Mouse (Mus musculus): ENCODE measurements at regions not wholly inside any gene's neighbourhood (a gene's known extent, or its start where the extent isn't known, plus 50 kb on each side); places are given as distances from the start of the nearest gene placed in this dataset.
A peak's percentile ranks its signal among the peaks of the same experiment; 100 is the strongest.

DNA sequence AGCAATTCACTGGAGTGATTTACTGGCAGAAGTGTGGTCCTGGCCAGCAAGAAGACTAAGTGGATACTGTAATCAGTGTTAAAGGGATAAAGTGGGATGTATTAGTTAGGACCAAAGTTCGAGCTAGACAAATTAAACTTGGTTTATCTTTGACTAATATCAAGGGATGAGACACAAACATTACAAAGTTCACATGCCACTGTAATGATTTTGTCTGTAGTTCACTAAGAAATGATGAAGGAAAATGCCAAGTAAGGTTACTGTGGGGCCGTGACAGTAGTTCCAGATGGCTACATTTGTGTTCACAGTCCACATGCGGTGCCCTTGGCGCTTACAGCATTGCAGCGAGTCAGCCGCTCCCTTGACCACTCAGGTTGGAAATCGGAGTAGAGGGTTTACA, 458.2 kb upstream of the Pkn2 start:
- no peaks in the 10 kb centered on the region for H3K27me3 ChIP-seq (replicated peaks; ENCODE audit: control insufficient read depth, insufficient read depth, low read length)

DNA sequence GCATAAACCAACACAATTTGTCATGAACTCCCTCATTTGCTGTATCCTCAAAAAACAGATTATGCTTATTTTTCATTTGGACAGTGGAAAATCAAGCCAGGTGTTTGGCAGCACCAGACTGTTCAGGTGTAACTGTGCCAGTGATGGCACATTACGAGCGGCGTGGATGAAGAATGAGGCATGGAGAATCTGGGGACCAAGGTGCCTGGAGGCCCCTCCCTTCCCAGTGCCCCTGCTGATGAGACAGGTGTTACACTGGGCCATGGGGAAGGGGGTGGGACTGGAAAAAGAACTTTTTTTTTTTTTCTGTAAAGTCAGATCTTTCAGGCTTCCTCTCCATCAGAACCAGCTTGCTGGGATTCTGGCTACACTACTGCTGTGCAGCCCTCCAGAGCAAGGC, 451.5 kb upstream of the Pkn2 start:
- no peak for DNase-seq
- Histone ChIP-seq H3K27me3 (replicated peaks; ENCODE audit: control insufficient read depth, insufficient read depth, low read length) (no peaks in the 10 kb centered on the region), H3K27ac (ENCODE audit: insufficient read depth, low read depth, low read length) (no peak overlapping the region), H3K4me3 (ENCODE audit: insufficient read depth, low read depth, low read length) (no peak overlapping the region), H3K4me1 (ENCODE audit: control insufficient read depth, insufficient read depth, low read length) (no peaks in the 10 kb centered on the region), H3K36me3 (ENCODE audit: control insufficient read depth, insufficient read depth, low read length) (no peaks in the 10 kb centered on the region)
- TF ChIP-seq CTCF (conservative IDR thresholded peaks at IDR 0.05; ENCODE audit: insufficient read depth, insufficient read length, low read depth, low read length) (no peak), POLR2A (IDR thresholded peaks at IDR 0.05; ENCODE audit: low read depth, low read length) (no peak)
- WGBS = 37% methylated on average over 3 of the region's 3 CpGs

More for the DNA sequence above, 458.2 kb upstream of the Pkn2 start:
- Histone ChIP-seq H3K36me3 (ENCODE audit: control insufficient read depth, insufficient read depth, low read length) (no peaks in the 10 kb centered on the region), H3K27ac (ENCODE audit: insufficient read depth, low read depth, low read length) (peak overlapping the region; percentile 43), H3K4me3 (ENCODE audit: insufficient read depth, low read depth, low read length) (no peak overlapping the region), H3K4me1 (ENCODE audit: control insufficient read depth, insufficient read depth, low read length) (peaks cover 4% of the 10 kb centered on the region; the same call in 1 of the 2 replicates)
- WGBS = 54% methylated on average over 7 of the region's 7 CpGs
- DNase-seq = peak; percentile 89
- TF ChIP-seq POLR2A (IDR thresholded peaks at IDR 0.05; ENCODE audit: low read depth, low read length) (no peak), CTCF (conservative IDR thresholded peaks at IDR 0.05; ENCODE audit: insufficient read depth, insufficient read length, low read depth, low read length) (no peak)

DNA sequence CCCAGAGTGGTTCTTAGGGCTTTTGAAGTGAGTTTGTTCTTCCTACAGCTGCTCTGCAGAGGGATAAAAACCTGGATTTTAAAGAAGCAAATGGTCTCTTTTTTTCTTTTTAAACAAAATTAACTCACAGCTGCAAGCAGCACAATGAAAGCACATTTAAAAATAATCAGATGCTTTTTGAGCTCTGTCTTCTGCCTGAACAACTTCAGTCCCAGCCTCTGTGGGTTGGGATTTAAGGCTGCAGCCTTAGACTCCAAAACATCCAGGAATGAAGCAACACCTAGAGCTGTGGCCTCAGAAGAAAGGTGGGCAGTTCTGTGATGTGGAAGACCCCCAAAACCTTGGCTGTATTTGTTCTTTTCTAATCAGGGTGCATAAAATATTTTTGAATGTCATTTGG, 446.7 kb upstream of the Pkn2 start:
- TF ChIP-seq CTCF (conservative IDR thresholded peaks at IDR 0.05; ENCODE audit: insufficient read depth, insufficient read length, low read depth, low read length) (no peak), POLR2A (IDR thresholded peaks at IDR 0.05; ENCODE audit: low read depth, low read length) (no peak)
- no peak overlapping the region for H3K27ac ChIP-seq (ENCODE audit: insufficient read depth, low read depth, low read length)
- H3K4me3 ChIP-seq (ENCODE audit: insufficient read depth, low read depth, low read length) = no peak overlapping the region
- H3K27me3 ChIP-seq (replicated peaks; ENCODE audit: control insufficient read depth, insufficient read depth, low read length) = no peaks in the 10 kb centered on the region
- no peak for DNase-seq
- H3K36me3 ChIP-seq (ENCODE audit: control insufficient read depth, insufficient read depth, low read length) = no peaks in the 10 kb centered on the region
- H3K4me1 ChIP-seq (ENCODE audit: control insufficient read depth, insufficient read depth, low read length) = no peaks in the 10 kb centered on the region

DNA sequence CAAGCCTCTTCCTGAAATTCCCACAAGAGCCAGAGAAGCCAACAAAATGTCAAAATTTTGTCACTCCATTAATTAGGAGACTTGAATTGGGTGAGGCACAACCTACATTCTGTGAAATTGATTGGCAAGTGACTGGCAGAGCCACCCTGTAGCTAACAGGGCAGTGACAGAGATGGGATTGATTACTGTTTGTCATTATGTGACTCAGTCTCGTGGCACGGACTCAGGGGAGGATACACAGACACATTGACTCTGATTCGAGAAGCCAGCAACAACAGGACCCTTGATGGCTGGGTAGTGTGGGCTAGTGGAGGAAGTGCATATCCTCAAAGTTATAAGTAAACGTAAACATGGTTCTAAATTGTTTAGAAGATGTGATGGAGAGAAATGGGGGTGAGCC, 445.8 kb upstream of the Pkn2 start:
- no peak for DNase-seq
- Histone ChIP-seq H3K36me3 (ENCODE audit: control insufficient read depth, insufficient read depth, low read length) (no peaks in the 10 kb centered on the region), H3K4me1 (ENCODE audit: control insufficient read depth, insufficient read depth, low read length) (no peaks in the 10 kb centered on the region), H3K27ac (ENCODE audit: insufficient read depth, low read depth, low read length) (no peak overlapping the region), H3K4me3 (ENCODE audit: insufficient read depth, low read depth, low read length) (no peak overlapping the region), H3K27me3 (replicated peaks; ENCODE audit: control insufficient read depth, insufficient read depth, low read length) (no peaks in the 10 kb centered on the region)
- TF ChIP-seq POLR2A (IDR thresholded peaks at IDR 0.05; ENCODE audit: low read depth, low read length) (no peak), CTCF (conservative IDR thresholded peaks at IDR 0.05; ENCODE audit: insufficient read depth, insufficient read length, low read depth, low read length) (no peak)
- 69% methylated on average over 4 of the region's 4 CpGs for WGBS

DNA sequence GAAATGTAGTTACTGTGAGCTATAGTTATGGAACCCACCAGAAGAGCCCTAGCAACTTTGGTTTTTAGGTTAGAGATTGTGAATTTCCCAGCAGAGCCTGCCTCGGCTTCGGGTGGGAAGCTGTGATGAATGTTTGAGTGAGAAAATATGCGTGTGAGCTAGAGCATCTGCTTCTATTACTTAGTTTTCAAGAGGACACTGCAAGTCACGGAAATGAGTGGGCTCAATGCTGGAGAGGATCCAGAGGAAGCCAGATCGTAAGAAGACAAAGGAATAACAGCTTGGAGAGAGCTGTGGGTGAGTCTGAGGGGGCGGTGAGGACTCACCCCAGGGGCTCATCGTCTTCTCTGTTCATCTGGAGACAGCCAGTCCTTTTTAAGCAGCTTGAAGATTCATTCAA, 434.7 kb upstream of the Pkn2 start:
- DNase-seq = no peak
- H3K4me1 ChIP-seq (ENCODE audit: control insufficient read depth, insufficient read depth, low read length) = no peaks in the 10 kb centered on the region
- whole genome bisulfite sequencing = 66% methylated on average over 7 of the region's 7 CpGs
- H3K27ac ChIP-seq (ENCODE audit: insufficient read depth, low read depth, low read length) = no peak overlapping the region
- no peak overlapping the region for H3K4me3 ChIP-seq (ENCODE audit: insufficient read depth, low read depth, low read length)
- H3K27me3 ChIP-seq (replicated peaks; ENCODE audit: control insufficient read depth, insufficient read depth, low read length) = no peaks in the 10 kb centered on the region
- no peaks in the 10 kb centered on the region for H3K36me3 ChIP-seq (ENCODE audit: control insufficient read depth, insufficient read depth, low read length)
- TF ChIP-seq CTCF (conservative IDR thresholded peaks at IDR 0.05; ENCODE audit: insufficient read depth, insufficient read length, low read depth, low read length) = no peak
- no peak for TF ChIP-seq POLR2A (IDR thresholded peaks at IDR 0.05; ENCODE audit: low read depth, low read length)

DNA sequence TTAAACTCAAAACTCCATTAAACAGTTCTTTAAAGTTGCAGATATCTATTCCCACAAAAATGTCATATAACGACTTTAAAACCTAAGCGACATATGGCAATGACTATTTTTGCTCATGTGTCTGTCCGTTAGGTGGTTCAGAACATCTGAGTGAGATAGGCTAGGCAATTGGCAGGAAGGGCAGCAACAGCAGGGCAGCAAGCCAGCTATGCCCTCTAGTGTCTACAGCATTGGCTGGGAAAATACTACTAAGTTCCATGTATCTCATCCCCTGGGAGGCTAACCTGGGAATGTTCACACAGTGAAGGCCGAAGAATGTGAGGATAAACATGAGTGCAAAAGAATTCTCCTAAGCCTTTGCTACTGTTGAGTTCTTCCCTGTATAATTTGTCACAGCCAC, 410.0 kb upstream of the Pkn2 start:
- peak; percentile 2 for DNase-seq
- no peak for TF ChIP-seq POLR2A (IDR thresholded peaks at IDR 0.05; ENCODE audit: low read depth, low read length)
- TF ChIP-seq CTCF (conservative IDR thresholded peaks at IDR 0.05; ENCODE audit: insufficient read depth, insufficient read length, low read depth, low read length) = no peak
- WGBS = 86% methylated on average over 4 of the region's 4 CpGs

DNA sequence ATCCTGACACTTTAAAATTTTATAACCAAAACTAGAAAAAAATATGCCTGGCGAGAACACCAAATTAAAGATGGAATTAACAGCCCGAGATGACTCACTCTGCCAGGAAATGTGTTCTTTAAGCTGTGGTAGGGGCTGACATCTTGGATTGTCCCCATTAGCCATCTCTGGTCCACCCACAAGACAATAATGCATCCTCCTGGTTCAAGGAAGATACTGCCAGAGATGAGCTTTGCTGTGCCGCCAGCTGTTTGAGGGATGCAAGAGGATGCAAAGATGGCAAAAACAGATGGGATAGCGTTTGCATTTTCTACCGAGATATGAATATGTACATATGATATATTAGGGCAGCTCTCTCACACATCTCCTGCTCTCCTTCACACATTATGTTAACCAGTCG, 382.3 kb upstream of the Pkn2 start:
- Histone ChIP-seq H3K4me3 (ENCODE audit: insufficient read depth, low read depth, low read length) (no peak overlapping the region), H3K27me3 (replicated peaks; ENCODE audit: control insufficient read depth, insufficient read depth, low read length) (no peaks in the 10 kb centered on the region), H3K27ac (ENCODE audit: insufficient read depth, low read depth, low read length) (no peak overlapping the region), H3K4me1 (ENCODE audit: control insufficient read depth, insufficient read depth, low read length) (no peaks in the 10 kb centered on the region), H3K36me3 (ENCODE audit: control insufficient read depth, insufficient read depth, low read length) (no peaks in the 10 kb centered on the region)
- DNase-seq = no peak
- no peak for TF ChIP-seq POLR2A (IDR thresholded peaks at IDR 0.05; ENCODE audit: low read depth, low read length)
- TF ChIP-seq CTCF (conservative IDR thresholded peaks at IDR 0.05; ENCODE audit: insufficient read depth, insufficient read length, low read depth, low read length) = no peak
- WGBS = 89% methylated on average over 6 of the region's 6 CpGs

More for the DNA sequence above, 410.0 kb upstream of the Pkn2 start:
- Histone ChIP-seq H3K27me3 (replicated peaks; ENCODE audit: control insufficient read depth, insufficient read depth, low read length) (no peaks in the 10 kb centered on the region), H3K36me3 (ENCODE audit: control insufficient read depth, insufficient read depth, low read length) (no peaks in the 10 kb centered on the region), H3K4me3 (ENCODE audit: insufficient read depth, low read depth, low read length) (no peak overlapping the region), H3K27ac (ENCODE audit: insufficient read depth, low read depth, low read length) (no peak overlapping the region), H3K4me1 (ENCODE audit: control insufficient read depth, insufficient read depth, low read length) (no peaks in the 10 kb centered on the region)

DNA sequence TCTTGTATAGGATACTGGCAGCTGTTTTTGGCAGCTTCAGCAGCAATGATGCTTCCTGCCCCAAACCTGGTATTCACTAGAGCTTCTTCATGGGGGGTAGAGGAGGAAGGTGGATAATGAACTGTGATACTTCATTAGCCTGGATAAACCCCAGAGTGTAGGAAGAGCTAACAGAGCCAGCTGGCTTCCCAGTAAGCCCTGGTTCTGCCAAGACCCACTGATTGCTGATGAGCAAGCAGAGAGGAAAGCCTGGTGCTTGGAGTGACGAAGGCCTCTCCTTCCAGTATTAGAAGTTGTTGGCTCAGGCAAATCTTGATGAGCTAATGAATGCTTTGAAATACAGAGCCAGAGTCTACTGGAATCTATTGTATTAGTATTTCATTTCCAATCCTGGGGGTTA, 370.8 kb upstream of the Pkn2 start:
- Histone ChIP-seq H3K36me3 (ENCODE audit: control insufficient read depth, insufficient read depth, low read length) (no peaks in the 10 kb centered on the region), H3K4me3 (ENCODE audit: insufficient read depth, low read depth, low read length) (no peak overlapping the region), H3K27me3 (replicated peaks; ENCODE audit: control insufficient read depth, insufficient read depth, low read length) (no peaks in the 10 kb centered on the region; the same call in 1 of the 2 replicates), H3K27ac (ENCODE audit: insufficient read depth, low read depth, low read length) (no peak overlapping the region), H3K4me1 (ENCODE audit: control insufficient read depth, insufficient read depth, low read length) (no peaks in the 10 kb centered on the region)
- WGBS = 90% methylated on average over 1 of the region's 1 CpGs
- TF ChIP-seq POLR2A (IDR thresholded peaks at IDR 0.05; ENCODE audit: low read depth, low read length) = no peak
- no peak for TF ChIP-seq CTCF (conservative IDR thresholded peaks at IDR 0.05; ENCODE audit: insufficient read depth, insufficient read length, low read depth, low read length)
- DNase-seq = no peak

All from kidney, adult 2 months (tissue).